Mouse (Mus musculus): ENCODE measurements around the gene Mcm3ap.

DNA sequence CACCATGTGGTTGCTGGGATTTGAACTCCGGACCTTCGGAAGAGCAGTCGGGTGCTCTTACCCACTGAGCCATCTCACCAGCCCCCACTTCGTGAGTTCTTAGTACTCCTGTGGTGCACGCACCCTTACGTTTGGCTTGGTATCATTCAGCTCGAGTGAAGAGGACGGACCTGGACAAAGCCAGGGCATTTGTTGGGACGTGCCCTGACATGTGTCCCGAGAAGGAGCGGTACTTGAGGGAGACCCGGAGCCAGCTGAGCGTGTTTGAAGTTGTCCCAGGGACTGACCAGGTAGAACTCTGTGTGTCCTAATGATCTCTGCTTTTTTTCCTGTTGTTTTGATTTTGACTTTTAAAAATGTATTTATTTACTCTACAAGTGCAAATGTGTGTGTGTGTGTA lies 12.1 kb downstream of the Mcm3ap start:
- no peak for TF ChIP-seq CTCF (IDR thresholded peaks at IDR 0.05; ENCODE audit: low read depth, low read length)
- TF ChIP-seq GATA1 (IDR thresholded peaks at IDR 0.05; ENCODE audit: borderline replicate concordance, low read length), result no peak
- no peak for TF ChIP-seq TAL1 (conservative IDR thresholded peaks at IDR 0.05; ENCODE audit: low read depth, low read length)
- no peak for TF ChIP-seq GATA2 (IDR thresholded peaks at IDR 0.05; ENCODE audit: borderline replicate concordance, low read depth, low read length)
- TF ChIP-seq POLR2AphosphoS5 (IDR thresholded peaks at IDR 0.05; ENCODE audit: insufficient replicate concordance, low read depth, low read length), result no peak
